Mouse (Mus musculus) skeletal muscle tissue, adult 2 months (tissue): ENCODE results near the gene Apbb2.
A peak's percentile ranks its signal among the peaks of the same experiment; 100 is the strongest.

Source experiments
- DNase-seq: peaks from one replicate; pipeline ENCODE4 v3.0.0-alpha.2; 2012; ENCODE audit warnings: low read depth, low spot score

Gene Apbb2

DNA sequence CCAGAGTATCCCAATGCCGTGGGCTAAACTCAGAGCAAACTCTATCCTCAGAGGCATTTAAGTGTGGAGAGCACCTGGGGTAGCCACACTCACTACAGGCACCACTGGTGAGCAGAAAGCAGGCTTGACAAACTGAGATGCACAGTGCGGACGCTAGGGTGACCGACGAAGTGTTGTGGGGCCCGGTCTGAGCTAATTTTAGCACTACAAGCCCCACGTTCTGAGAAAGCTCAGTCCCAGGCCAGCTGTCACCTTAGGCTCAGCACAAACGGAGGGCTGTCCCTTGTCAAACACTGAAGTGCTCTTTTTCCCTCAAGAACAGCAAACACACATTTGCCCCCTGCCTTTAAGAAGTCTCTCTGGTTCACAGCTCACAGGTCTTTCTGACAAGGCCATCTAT, 201.3 kb downstream of the Apbb2 start:
- DNase-seq: no peak

DNA sequence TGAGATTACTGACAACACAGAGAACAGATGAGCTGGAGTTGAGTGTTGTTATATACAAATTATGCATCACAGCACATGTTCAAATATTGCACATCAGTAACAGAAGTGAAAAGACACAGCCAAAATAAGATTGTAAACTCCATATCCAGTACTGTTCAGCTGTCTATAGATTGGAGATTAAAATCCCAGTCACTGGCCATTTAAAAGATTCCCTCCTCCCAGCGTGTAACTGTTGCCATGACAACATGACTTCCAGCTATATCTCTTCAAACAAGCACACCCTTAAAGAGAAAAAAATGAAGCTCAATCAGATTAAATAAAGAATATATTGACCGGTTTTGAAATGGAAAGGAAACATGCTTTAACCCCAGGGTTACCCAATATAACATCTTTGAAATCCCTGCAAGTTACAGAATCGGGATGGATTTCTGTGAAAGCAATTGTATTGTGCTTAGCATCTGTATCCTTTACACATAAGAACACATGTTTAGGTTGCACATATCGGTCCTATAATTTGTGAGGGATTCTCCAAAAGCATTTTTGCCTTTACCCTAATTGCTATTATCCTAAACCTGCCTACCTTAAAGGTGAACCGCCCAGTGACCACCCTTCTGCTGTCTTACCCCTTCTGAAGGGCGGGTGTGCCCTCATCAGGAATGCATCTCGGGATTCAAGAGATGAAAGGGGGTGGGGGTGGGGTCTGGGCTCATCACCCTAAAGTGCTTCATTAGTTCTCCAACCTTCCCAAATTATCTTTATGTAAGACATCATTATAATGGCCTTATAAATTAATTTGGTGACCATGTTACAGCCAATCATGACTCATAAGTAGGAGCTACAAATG, 202.7 kb downstream of the Apbb2 start:
- no peak for DNase-seq

DNA sequence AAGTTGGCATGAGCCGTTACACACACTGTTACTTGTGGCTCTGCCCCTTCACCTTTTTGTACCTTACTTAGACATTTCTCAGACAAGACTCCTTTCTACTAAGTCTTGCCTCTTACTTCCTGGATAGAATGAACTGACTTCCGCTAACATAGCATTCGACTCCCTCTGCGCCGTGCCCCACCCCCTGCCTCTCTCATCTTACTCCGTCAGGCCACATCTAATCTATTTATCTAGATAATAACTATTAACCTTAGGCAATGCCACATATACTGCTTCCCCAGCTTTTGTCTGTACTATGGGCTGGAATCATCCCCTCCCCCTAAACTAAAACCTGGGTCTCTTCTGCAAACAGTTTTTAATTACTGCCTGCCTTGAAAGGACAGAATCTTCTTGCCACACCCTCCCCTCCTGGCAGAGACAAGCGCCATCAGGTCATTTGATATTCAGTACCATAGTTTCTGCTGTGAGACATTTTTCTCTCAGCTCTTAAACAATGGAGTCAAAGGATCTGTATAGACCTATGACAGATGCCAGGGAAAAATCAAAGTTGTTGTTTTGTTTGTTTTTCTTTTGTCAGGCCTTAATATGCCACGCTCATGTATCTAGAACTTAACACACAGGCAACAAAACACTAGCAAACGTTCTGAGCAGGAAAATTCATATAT, 203.4 kb downstream of the Apbb2 start:
- no peak for DNase-seq

DNA sequence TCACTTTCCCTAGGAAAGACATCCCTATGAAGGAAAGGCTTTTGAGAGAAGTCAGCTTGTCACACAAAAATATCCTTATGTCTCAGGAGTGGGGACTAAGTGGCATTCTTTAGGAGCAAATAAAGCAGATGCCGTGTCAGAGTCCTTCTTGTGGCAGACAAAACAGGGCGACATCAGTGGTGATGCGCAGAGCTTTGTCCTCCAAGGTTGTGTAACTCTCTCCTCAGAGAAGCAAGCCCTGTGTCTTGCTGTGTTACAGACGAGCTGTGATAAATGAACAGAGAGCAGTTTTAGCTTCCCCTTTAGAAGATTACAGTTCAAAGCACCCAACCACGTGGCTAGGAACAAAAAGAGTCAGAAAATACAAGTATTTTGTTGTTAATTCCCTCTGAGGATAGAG, 205.2 kb downstream of the Apbb2 start:
- no peak for DNase-seq

DNA sequence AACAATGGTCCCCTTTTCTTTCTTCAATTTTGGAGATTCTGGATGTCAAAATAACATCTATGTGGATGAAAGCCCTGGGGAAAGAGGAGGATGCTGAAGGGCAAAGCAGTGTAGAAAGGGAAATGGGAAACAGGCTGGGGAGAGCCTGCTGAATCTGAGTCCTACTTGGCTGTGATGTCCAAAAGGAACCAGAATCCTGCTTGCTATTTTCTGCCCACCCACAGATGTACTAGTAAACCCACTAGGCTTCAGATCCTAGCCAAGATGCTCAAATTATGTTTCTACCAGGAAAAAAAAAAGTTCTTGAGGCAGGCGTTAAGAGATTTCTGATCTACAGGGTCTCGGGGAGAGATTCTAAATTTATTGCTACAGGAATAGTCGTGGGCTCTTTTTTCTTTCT, 205.8 kb downstream of the Apbb2 start:
- DNase-seq: no peak

DNA sequence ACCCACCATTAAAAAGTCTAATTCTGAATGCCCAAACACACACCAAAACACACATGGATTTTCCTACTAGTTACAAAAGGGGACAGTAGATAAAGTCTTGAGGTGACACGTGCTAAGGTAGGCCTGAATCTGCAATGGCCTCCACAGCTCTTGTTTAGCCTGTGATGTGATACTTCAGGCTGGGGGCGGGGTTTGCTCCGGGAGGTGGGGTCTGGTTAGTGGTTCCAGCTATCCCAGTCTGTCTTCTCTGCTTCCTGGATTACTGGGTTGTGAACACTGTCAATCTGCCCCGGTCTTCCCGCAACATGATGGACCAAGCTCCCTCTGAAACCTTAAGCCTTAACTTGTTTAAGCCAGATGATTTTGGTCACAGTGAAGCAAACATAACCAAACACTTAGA, 210.0 kb downstream of the Apbb2 start:
- no peak for DNase-seq

DNA sequence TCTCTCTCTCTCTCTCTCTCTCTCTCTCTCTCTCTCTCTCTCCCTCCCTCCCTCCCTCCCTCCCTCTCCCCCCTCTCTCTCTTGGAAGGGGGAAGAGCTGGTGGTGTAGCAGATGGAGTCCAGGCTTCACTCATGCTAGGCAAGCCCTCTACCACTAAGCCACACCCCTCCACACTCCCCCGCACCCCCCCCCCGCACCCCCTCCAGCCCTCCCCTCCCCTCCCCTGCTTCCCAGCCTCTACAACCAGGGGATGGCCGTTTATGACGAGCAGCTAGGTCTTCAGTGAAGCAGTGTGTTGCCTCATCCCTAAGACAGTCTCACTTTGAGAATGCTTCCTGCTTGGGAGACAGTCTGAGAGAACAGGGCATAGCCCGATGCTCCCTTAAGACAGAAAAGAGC, 210.6 kb downstream of the Apbb2 start:
- no peak for DNase-seq

DNA sequence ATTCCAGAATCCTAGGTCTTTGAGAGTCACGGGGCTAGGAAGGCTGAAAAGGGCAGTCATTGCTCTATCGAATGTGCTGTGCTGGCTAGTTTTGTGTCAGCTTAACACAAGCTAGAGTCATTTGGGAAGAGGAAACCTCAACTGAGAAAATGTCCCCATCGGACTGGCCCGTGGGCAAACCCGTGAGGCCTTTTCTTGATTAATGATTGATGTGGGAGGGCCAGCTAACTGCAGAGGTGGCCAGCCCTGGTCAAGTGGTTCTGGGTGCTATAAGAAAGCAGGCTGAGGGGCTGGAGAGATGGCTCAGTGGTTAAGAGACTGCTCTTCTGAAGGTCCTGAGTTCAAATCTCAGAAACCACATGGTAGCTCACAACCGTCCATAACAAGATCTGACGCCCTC, 212.2 kb downstream of the Apbb2 start:
- no peak for DNase-seq

DNA sequence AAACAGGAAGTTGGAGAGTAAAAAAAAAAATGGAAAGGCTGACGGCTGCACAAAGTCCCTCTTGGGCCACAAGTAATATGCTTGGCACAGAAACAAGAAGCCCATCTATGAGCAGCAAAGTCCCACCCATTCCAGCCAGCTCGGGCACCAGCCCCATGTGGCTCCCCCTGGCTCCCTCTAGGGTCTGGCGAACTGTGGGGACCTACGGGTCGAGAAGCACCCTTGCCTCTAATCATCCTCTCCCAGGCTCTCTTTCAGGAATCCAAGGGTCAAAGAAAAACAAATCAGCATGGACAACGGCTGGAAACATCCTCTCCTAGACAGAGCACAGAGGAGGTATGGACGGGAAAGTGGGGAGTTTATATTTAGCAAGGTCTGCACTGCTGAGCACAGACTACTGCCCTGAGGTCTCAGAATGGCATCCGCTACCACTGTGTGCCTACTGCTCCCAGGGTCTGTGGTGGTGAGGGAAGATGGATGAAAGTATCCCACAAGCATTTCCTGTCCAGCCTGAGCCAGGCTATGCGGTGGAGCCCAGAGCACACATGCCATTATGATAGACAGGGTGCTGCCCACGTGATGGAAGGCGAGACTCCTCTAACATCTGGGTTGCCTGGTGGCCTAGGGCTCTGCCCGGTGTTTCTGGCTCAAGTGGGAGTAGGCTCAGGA, 212.7 kb downstream of the Apbb2 start:
- DNase-seq: no peak

DNA sequence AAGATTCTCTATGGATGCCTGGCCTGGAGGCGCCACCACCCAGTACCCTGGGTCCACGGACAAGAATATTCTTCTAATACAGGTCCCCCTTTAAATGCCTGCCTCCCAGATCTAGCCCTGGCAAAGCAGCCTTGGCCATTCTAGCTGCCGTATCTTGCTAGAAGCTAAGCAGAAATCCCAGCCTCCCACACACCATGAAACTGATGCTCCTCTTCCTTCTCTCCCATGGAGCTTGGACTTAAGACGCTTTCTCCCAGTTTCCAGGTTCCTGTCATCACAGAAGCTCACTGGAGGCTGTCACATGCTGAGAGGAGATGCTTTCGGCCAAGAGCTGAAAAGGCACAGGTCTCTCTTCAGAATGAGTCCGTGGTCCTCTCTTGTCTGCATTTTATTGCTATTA, 213.3 kb downstream of the Apbb2 start:
- no peak for DNase-seq

DNA sequence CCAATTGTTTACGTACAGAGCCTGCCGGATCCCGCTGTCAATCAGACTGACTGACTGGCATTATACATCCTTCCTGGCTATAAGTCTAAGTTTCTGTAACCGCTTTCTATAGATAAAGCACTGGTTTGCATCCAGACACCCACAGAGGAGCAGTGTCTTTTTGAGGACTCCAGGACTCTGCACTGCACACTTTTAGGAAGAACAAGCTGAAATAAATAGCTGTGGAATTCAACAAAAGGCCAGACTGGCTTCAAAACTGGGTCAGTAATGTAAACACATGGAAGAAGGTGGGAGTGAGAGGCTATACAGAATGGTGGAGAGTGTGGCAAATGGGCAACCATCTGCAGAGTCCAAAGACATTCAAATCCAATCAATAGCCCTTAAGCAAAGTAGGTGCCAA, 218.0 kb downstream of the Apbb2 start:
- no peak for DNase-seq

DNA sequence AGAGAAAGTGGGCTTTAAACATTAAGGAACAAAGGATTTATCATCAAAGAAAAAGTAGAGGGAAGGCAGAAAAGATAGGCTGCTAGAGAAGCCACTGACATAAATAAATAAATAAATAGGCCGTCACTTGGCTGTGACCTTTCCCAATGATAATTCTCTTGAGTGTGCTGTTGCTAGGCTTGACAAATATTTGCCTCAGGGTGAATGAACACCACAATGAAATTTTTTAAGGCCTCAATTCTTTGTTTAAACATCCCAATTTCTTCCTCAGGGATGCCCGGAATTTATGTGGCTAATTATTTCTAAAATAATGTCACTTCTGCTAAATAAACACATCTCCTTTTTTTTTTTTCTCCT, 219.3 kb downstream of the Apbb2 start:
- DNase-seq: no peak

DNA sequence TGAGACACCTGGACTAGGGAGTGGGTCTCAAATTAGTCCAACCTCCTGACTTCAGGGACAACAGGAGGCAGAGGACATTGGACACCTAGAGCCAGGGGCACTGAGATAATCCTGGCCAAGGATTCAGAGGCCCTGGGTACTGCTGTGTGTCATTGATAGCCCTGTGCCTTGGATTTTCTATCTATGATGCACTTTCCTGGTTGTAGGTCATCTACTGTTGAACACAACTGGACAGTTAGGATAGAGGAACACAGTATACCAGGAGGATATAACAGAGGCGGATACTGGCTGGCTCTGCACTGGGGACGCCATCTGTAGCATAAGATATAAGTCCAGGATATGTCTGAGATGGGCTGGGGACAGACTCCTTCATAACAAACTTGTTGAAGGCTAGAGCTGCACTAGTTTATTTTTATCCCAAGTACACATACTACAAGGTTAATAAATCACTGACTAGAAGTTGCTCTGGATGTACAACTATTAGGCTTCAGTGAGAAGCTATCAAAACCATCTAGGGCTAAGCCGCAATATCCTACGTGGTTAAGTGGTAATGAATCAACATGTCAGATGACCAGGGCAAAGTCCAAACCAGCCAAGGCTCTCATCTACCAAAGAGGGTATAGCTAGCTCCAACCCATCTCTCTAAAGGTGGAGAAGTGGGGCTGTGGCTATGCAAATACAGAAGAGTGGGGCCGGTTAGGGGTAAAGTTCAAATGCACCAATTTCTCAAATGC, 219.9 kb downstream of the Apbb2 start:
- DNase-seq: no peak

DNA sequence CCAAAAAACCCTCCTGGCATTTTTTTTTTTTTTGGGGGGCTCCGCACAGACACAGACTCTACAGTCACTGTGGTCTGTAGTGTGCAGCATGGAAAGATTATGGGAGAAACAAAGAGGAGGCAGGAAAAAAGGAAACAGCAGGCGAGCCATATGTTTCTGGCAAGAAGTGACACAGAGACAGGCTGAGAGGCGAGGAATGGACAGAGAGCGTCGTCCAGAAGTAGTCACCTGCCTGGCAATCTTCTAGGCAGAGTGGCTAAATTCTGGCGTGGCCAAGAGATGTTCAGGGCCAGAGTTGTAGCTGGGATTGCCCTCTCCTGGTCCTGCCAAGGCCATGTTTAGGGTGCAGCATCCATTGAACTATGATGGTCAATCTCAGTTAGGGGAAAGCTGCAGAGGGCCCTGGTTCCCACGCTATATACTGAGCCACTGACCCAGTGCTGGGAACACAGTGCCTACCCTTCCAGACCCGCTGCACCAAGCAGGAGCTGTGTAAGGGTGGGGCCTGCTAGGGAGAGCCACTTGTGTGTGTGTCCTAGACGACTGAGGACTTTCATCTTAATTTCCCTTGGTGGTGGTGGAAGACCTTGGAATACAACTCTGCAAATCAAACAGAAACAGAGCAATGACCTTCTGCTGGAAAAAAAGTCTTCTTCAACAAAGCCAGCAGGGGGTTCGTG, 224.7 kb downstream of the Apbb2 start:
- no peak for DNase-seq

DNA sequence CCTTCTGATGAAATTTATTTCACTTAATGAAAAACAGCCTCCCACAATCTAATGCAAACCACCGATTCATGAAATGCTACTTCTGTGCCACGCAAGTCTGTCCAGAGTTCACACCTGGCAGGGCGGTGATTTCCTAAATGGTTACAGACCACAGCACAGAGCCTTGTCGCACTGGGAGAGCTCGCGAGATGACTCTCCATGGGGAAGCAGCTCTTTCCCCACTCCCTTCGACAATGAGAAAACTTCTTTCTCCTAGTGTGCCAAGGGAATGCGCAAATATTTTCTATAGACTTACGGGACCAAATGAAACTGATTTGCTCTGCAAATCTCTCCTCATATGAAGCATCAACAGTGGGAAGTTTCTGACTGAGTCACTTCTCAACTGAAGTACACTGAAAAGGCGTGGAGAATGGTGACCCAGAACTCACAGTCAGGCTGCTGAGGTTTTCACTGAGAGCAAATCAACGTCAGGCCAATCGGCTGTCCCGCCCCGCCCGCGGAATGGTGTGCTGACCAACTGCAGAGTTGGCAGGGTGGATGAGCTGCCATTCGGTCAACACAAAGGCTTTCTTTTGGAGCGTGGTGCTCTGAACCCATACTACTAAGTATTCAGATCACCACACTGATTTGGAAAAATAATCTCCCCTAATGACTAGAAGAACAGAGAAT, 225.6 kb downstream of the Apbb2 start:
- no peak for DNase-seq

DNA sequence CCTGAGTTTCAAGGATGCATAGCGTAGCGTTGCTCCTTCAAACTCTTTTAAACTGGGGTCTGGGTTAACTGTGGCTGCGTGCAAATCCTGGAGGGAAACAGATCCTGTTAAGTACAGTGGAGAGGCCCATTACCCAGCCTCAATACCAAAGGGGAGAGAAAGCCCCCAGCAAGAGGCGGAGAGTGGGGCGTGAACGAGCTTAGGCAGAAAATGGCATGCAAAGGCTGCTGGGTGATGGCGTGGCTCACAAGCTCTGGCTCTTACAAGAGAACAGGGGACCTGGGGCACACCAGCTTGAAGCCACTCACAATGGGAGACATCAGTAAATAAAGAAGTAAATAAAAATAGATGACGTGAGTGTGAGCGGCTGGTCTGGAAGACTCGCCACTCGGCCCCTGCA, 226.8 kb downstream of the Apbb2 start:
- DNase-seq: no peak

DNA sequence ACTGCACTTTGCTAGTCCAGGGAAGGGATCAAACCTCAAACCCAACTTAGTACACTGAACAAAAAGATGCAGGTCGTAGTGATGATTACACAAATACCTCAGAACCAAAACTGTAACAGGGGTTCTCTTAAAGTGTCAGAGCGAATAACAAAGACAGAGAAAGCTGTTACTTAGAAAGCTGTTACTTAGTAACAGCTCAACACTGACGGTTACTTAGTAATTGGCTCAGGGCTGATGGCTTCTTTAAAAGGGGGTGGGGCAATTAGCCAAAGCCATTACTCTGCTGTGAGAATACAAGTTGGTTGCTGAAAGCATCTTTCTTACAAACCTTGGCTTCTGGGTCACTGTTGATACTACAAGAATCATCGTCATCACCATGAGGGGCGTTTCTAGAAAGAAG, 227.3 kb downstream of the Apbb2 start:
- DNase-seq: no peak

DNA sequence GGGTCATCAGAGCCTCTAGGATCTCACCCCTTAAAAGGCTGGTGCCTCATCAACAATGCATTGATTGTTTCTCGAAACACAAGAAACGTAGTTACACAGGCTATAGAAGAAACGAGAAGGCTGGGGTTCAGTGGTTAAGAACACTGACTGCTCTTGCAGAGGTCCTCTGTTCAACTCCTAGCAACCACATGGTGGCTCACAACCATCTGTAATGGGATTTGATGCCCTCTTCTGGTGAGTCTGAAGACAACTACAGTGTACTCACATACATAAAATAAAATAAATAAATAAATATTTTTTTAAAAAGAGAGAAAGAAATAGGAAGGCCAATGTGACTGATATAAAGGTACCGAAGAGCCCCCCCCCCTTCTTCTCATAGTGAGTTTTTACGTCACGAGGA, 228.0 kb downstream of the Apbb2 start:
- no peak for DNase-seq

DNA sequence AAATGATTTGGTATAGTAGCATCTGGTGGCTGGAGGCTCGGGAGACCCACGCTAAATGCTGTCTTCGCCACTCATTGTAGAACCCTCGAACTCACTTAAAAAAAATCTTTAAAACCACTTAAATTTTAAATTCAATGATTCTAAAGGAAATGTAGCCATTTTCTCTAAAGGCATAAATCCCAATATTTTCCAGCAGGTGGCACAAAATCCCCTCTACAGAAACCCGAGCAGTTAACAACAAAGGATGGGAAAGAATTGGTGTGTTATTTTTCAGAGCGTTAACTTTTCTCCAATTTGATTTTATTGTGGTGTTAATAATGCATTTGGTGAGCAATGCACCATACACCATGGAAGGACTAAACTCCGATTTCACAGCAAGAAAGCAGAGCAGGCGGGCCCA, 231.1 kb downstream of the Apbb2 start:
- no peak for DNase-seq

DNA sequence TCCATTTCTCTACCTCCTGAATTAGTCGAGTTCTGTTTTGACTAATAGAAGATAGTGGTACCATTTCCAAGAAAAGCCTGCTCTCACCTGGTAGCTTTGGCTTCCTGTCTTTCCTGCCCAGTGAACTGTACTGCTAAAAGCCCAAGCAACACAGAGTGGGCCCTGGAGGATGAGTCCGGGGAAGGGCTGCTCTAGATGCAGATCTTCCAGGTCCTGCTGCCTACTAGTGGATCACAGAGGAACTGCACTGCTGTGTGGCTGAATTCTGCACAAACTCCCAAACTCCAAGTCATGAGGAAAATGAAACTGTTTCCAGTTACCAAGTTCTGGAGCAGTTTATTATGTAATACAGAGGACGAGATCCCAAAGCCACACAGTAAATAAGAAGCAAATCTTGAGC, 232.9 kb downstream of the Apbb2 start:
- peak; percentile 75 for DNase-seq

DNA sequence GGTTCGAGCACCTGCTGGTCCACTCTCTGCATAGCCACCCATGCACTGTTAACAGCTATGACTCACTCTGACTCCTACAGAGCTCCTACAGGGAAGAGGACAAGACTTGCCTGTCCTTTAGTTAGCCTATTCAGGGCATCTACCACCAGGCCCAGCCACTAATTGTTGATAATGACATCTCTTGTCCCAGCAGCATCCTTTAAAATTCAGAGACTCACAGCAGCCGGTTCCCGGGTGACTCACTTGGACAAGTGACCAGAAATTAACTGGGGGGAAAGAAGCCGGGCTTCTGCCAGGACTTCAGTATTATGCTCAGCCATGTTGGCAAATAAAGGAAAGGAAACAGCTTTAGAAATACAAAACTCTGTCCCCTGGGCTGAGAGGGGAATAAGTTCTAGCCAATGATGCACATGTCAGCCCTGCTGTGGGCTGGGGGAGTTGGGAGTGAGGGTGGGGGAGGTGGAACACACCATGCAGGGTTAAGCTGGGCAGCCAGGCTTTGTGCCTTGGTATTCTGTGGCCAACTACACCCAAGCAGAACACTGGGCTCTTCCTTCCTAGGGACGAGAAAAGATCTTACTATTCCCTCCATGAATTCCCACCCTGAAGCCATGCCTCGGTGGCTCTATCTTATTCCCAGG, 233.7 kb downstream of the Apbb2 start:
- no peak for DNase-seq
